Mouse (Mus musculus): Measurements from ENCODE around the gene Ago3. TPM values are rescaled to one million over a fixed set of nuclear protein-coding genes. Genes with fewer than 3 reads are reported as not detected.
A peak's percentile ranks its signal among the peaks of the same experiment; 100 is the strongest.

Ago3 gene
- polyA plus RNA-seq, 1 experiment from 2014 or later = 19.9 TPM

GRCm38 (mm10) chr4:126412526-126412925, 16.8 kb downstream of the Ago3 start:
- Histone ChIP-seq H3K4me2 (replicated peaks) (no peak overlapping the region), H3K4me3 (no peak overlapping the region)
- WGBS = 92% methylated on average over 3 of the region's 3 CpGs

GRCm38 (mm10) chr4:126371497-126371896, 57.9 kb downstream of the Ago3 start:
- Histone ChIP-seq H3K4me1 (no peaks in the 10 kb centered on the region), H3K36me3 (peaks cover 26% of the 10 kb centered on the region), H3K27me3 (no peaks in the 10 kb centered on the region), H3K9me3 (no peaks in the 10 kb centered on the region), H3K4me3 (no peak overlapping the region), H3K9ac (replicated peaks) (no peak overlapping the region), H3K27ac (replicated peaks) (no peak overlapping the region), H3K4me2 (replicated peaks) (no peak overlapping the region)
- WGBS = 90% methylated on average over 9 of the region's 9 CpGs
- ATAC-seq (ENCODE audit: low FRiP score, low read depth) = no peak

More at GRCm38 (mm10) chr4:126412526-126412925, 16.8 kb downstream of the Ago3 start:
- Histone ChIP-seq H3K9me3 (no peaks in the 10 kb centered on the region), H3K27ac (replicated peaks) (no peak overlapping the region), H3K4me1 (no peaks in the 10 kb centered on the region), H3K36me3 (no peaks in the 10 kb centered on the region), H3K9ac (replicated peaks) (no peak overlapping the region), H3K27me3 (no peaks in the 10 kb centered on the region)
- ATAC-seq (ENCODE audit: low FRiP score, low read depth) = no peak

- Histone ChIP-seq H3K4me3 (no peak overlapping the region), H3K4me1 (no peaks in the 10 kb centered on the region), H3K4me2 (replicated peaks) (no peak overlapping the region), H3K9me3 (no peaks in the 10 kb centered on the region), H3K36me3 (peaks cover 46% of the 10 kb centered on the region), H3K27ac (replicated peaks) (no peak overlapping the region), H3K27me3 (no peaks in the 10 kb centered on the region), H3K9ac (replicated peaks) (no peak overlapping the region)
- ATAC-seq (ENCODE audit: low FRiP score, low read depth) = no peak
- WGBS = 100% methylated on average over 1 of the region's 1 CpGs
Measured at GRCm38 (mm10) chr4:126360069-126360468, 69.3 kb downstream of the Ago3 start.

GRCm38 (mm10) chr4:126343451-126343850, 85.9 kb downstream of the Ago3 start:
- H3K27ac ChIP-seq (replicated peaks) = no peak overlapping the region
- no peak overlapping the region for H3K4me3 ChIP-seq
- H3K4me1 ChIP-seq = no peaks in the 10 kb centered on the region
- no peak for ATAC-seq (ENCODE audit: low FRiP score, low read depth)
- WGBS = 68% methylated on average over 4 of the region's 4 CpGs
- H3K9ac ChIP-seq (replicated peaks) = no peak overlapping the region
- no peaks in the 10 kb centered on the region for H3K9me3 ChIP-seq
- no peak overlapping the region for H3K4me2 ChIP-seq (replicated peaks)
- H3K27me3 ChIP-seq = no peaks in the 10 kb centered on the region
- H3K36me3 ChIP-seq = peaks cover 20% of the 10 kb centered on the region

GRCm38 (mm10) chr4:126339461-126339860, 89.9 kb downstream of the Ago3 start:
- Histone ChIP-seq H3K4me3 (no peak overlapping the region), H3K9ac (replicated peaks) (no peak overlapping the region), H3K27ac (replicated peaks) (no peak overlapping the region), H3K4me2 (replicated peaks) (no peak overlapping the region), H3K4me1 (no peaks in the 10 kb centered on the region), H3K27me3 (no peaks in the 10 kb centered on the region), H3K9me3 (no peaks in the 10 kb centered on the region), H3K36me3 (no peaks in the 10 kb centered on the region)
- 51% methylated on average over 4 of the region's 4 CpGs for WGBS
- ATAC-seq (ENCODE audit: low FRiP score, low read depth) = no peak

- no peak for ATAC-seq (ENCODE audit: low FRiP score, low read depth)
- Histone ChIP-seq H3K4me2 (replicated peaks) (no peak overlapping the region), H3K9me3 (no peaks in the 10 kb centered on the region), H3K27me3 (no peaks in the 10 kb centered on the region), H3K4me1 (no peaks in the 10 kb centered on the region), H3K27ac (replicated peaks) (no peak overlapping the region), H3K9ac (replicated peaks) (no peak overlapping the region), H3K4me3 (no peak overlapping the region), H3K36me3 (no peaks in the 10 kb centered on the region)
- WGBS = 45% methylated on average over 3 of the region's 3 CpGs
Measured at GRCm38 (mm10) chr4:126332358-126332757, 97.0 kb downstream of the Ago3 start.

GRCm38 (mm10) chr4:126331751-126332150, 97.6 kb downstream of the Ago3 start:
- Histone ChIP-seq H3K9me3 (no peaks in the 10 kb centered on the region), H3K9ac (replicated peaks) (no peak overlapping the region), H3K4me1 (no peaks in the 10 kb centered on the region), H3K27me3 (no peaks in the 10 kb centered on the region), H3K27ac (replicated peaks) (no peak overlapping the region), H3K4me2 (replicated peaks) (no peak overlapping the region), H3K4me3 (no peak overlapping the region), H3K36me3 (no peaks in the 10 kb centered on the region)
- ATAC-seq (ENCODE audit: low FRiP score, low read depth) = no peak
- 82% methylated on average over 1 of the region's 1 CpGs for WGBS

GRCm38 (mm10) chr4:126330295-126330694, 99.1 kb downstream of the Ago3 start:
- peaks cover 3% of the 10 kb centered on the region for H3K4me1 ChIP-seq
- WGBS = 96% methylated on average over 4 of the region's 4 CpGs
- H3K9me3 ChIP-seq = no peaks in the 10 kb centered on the region
- H3K27ac ChIP-seq (replicated peaks) = no peak overlapping the region
- H3K27me3 ChIP-seq = peaks cover 9% of the 10 kb centered on the region
- no peak overlapping the region for H3K9ac ChIP-seq (replicated peaks)
- H3K4me3 ChIP-seq = no peak overlapping the region
- no peak for ATAC-seq (ENCODE audit: low FRiP score, low read depth)
- no peak overlapping the region for H3K4me2 ChIP-seq (replicated peaks)
- no peaks in the 10 kb centered on the region for H3K36me3 ChIP-seq

- ATAC-seq (ENCODE audit: low FRiP score, low read depth) = no peak
- Histone ChIP-seq H3K36me3 (no peaks in the 10 kb centered on the region), H3K9me3 (no peaks in the 10 kb centered on the region), H3K4me2 (replicated peaks) (no peak overlapping the region), H3K27me3 (peaks cover 38% of the 10 kb centered on the region), H3K4me1 (peaks cover 15% of the 10 kb centered on the region), H3K9ac (replicated peaks) (no peak overlapping the region), H3K27ac (replicated peaks) (no peak overlapping the region), H3K4me3 (no peak overlapping the region)
- WGBS = 18% methylated on average over 6 of the region's 6 CpGs
Measured at GRCm38 (mm10) chr4:126326036-126326435, 103.3 kb downstream of the Ago3 start.

GRCm38 (mm10) chr4:126325281-126325861, 104.0 kb downstream of the Ago3 start, which contains the start of gene Tekt2:
Gene Tekt2 (minus strand): TSS chr4:126325688.
- H3K4me3 ChIP-seq = no peak within 1 kb of the TSS
- no peaks in the 10 kb centered on the region for H3K9me3 ChIP-seq
- no peak within 1 kb of the TSS for H3K9ac ChIP-seq (replicated peaks)
- peaks cover 38% of the 10 kb centered on the region for H3K27me3 ChIP-seq
- H3K4me1 ChIP-seq = peaks cover 21% of the 10 kb centered on the region
- H3K36me3 ChIP-seq = no peaks in the 10 kb centered on the region
- H3K4me2 ChIP-seq (replicated peaks) = 0 out of 2 replicates have a peak within 1 kb of the TSS, but pooled peaks have one; percentile 11
- H3K27ac ChIP-seq (replicated peaks) = no peak within 1 kb of the TSS
- 9% methylated on average over 23 of the region's 23 CpGs for WGBS
- no peak for ATAC-seq (ENCODE audit: low FRiP score, low read depth)

- no peaks in the 10 kb centered on the region for H3K9me3 ChIP-seq
- no peak overlapping the region for H3K9ac ChIP-seq (replicated peaks)
- no peak overlapping the region for H3K4me2 ChIP-seq (replicated peaks)
- no peak overlapping the region for H3K27ac ChIP-seq (replicated peaks)
- H3K4me3 ChIP-seq = no peak overlapping the region
- H3K36me3 ChIP-seq = no peaks in the 10 kb centered on the region
- ATAC-seq (ENCODE audit: low FRiP score, low read depth) = no peak
- H3K27me3 ChIP-seq = peaks cover 38% of the 10 kb centered on the region
- H3K4me1 ChIP-seq = peaks cover 23% of the 10 kb centered on the region
- WGBS = 18% methylated on average over 13 of the region's 13 CpGs
Measured at GRCm38 (mm10) chr4:126324861-126325260, 104.5 kb downstream of the Ago3 start.

GRCm38 (mm10) chr4:126322646-126323045, 106.7 kb downstream of the Ago3 start:
- Histone ChIP-seq H3K36me3 (peaks cover 7% of the 10 kb centered on the region), H3K4me3 (no peak overlapping the region), H3K27me3 (peaks cover 38% of the 10 kb centered on the region), H3K9me3 (no peaks in the 10 kb centered on the region), H3K27ac (replicated peaks) (no peak overlapping the region), H3K4me1 (peaks cover 23% of the 10 kb centered on the region), H3K9ac (replicated peaks) (no peak overlapping the region), H3K4me2 (replicated peaks) (no peak overlapping the region)
- WGBS = 96% methylated on average over 13 of the region's 13 CpGs
- no peak for ATAC-seq (ENCODE audit: low FRiP score, low read depth)

Measured in midbrain, embryonic 12.5 days (tissue).